Mouse (Mus musculus): ENCODE results near the gene Hypm.

Gene Hypm

DNA sequence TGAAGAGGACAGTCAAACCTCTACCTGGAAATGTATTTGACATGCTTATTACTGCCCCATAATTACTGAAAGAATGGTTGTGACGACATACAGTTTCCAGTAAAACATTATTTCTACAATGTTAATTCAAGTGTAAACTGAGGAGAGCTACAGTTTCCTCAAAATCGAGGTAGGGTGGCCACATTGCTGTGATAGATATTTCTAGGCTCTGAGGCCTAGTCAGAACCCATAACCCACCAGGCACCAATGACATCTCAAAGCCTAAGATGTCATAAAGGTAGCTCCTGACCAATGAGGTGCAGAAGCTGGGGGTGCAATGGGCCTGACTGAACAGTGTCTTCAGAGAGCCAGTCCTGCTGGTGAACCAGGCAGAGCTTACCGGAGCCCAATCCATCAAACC lies at the start of gene Hypm:
Hypm (plus strand) TSS at position 301 of the 400 bp plus-strand sequence.
- DNase-seq, result no peak

GRCm38 (mm10) chrX:9810101-9810500 lies 36.6 kb upstream of the Hypm start:
- no peak for DNase-seq

DNA sequence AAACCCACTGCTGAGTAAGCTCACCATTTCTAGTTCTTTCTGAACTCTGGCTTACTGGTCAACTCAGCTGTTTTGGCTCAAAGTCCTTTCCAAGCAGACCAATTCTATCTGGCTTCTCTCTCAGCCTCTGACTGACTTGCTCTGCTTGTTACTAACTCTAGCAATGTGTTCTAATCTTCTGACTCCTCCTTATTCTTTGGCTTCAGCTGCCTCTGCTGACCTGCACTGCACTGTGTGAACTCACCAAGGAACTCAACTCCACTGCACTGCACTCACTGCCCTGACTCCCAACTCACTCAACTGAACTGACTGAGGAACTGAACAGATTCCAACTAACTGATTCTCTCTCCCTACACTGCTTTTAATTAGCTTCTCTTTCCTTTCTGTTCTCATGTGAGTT lies 34.3 kb upstream of the Hypm start:
- no peak for DNase-seq

DNA sequence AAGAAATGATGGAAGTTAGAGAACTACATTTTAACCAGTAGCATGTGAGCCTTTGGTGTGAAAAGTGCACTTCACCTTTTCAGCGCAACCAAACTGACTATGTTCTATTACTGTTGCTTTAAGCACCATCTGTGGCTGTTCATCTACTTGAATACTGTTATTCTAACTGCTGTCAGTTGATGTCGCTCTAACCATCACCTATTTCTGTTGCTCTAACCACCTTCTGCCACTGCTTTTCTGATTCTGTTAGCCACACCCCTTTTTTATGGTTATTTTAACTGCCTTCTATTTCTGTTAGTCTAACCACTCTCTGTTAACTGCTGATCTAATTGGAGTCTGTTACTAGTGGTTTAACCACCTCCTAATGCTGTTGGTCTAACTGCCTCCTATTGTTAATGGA lies 11.9 kb upstream of the Hypm start:
- no peak for DNase-seq

GRCm38 (mm10) chrX:9849403-9849802 lies 2.7 kb downstream of the Hypm start, which contains the start of gene H2al3:
TSS of gene H2al3 (plus strand) at chrX:9849703.
- DNase-seq, result no peak

DNA sequence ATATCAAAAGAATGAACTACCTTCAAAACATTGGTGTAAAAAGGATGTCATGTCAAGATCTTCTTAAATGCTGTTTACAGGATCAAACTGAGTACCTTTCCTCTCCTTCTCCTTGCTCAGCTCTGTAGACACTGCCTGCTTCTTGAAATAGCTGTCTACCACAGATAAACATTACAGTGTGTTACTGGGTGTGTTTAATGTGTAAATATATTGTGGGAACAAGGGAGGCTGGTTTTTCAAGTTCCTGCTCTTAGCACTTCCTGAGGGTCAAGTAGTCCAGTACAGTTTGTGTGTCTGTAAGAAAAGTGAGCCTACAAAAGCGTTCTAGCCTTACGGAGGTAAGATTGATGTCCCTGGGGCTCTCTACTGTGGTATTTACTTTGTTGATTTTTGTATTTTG lies 15.1 kb downstream of the Hypm start:
- no peak for DNase-seq

GRCm38 (mm10) chrX:9875519-9875918 lies 28.8 kb downstream of the Hypm start:
- DNase-seq, result no peak

DNA sequence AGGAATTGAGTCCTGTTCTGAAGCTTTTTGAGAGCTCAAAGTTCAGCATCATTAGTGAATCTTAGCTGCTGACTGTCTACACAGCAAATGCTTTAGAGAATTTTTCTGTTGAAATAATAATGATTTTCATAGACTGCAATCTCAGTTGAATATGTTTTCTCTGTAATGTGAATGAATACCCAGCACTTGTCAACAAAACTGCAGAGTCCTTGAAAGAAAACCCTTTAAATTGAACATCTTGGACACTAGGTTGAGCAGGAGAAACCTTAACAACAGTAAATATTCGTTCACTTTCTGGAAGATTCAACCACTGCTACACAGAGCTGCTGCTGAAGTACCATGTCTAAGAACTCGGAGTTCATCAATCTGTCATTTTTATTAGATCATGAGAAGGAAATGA lies 38.6 kb downstream of the Hypm start, which contains the start of gene Sytl5:
Sytl5 (plus strand) TSS at position 301 of the 400 bp plus-strand sequence.
- no peak for DNase-seq
